Mouse (Mus musculus): ENCODE data around the gene Psmd12.
"Not testable (repeated sequence)": the region's sequence is repeated elsewhere in the genome, so short reads cannot be mapped to it uniquely, and the experiment has no call there.

Gene Psmd12

DNA sequence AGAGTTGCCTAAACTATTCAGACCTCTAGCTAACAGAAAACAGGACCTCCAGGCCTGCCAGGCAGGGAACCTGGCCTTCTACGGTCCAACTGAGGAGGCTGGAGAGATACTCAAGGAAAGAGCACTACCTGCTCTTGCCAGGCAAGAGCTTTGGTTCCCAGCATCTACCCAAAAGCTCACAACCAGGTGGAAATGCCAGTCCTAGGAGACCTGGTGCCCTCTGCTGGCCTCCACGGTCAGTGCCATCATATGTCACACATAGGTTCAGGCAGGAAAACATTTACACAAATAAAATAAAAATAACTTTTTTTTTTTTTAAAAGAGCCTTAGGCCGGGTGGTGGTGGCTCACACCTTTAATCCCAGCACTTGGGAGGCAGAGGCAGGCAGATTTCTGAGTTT lies 16.8 kb upstream of the Psmd12 start:
- DNase-seq, result no peak

DNA sequence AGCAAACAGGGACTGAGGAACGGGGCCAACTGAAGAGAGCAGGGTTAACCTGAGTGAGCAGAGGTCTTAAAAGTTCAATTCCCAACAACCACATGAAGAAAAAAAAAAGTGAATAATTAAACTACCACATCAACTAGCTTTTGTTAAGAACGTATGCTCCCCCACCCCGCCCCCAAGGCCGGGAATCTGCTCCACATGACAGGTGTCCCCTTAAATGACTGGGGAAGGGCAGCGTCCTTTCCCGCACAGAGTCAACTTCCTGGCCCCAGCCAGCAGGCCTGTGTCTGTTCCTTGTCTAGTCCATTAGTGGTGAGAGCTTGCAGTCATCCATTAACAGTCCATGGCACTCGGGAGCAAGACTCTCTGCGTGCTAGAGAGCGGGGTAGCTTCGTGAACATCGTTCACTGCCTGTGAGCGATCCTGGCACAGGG lies 16.0 kb upstream of the Psmd12 start:
- peak; percentile 48 for DNase-seq

DNA sequence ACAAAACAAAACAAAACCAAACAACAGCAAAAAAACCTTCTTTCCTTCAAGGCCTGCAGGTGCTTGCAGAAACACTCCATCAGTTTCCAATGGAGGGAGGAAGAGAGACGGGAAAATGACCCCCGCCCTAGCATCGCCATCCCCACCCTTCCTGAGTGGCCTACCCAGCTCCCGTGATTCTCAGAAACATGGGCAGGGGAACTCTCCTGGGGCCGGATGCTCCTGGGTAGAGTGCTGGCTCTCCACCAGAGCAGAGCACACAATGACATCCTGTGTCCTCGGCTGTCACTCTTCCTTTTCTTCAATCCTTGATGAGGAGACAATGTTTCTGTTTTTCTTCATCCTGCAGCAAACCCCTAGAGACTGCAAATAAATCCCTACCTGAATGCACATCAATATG lies 15.1 kb upstream of the Psmd12 start:
- DNase-seq, result peak; percentile 45

DNA sequence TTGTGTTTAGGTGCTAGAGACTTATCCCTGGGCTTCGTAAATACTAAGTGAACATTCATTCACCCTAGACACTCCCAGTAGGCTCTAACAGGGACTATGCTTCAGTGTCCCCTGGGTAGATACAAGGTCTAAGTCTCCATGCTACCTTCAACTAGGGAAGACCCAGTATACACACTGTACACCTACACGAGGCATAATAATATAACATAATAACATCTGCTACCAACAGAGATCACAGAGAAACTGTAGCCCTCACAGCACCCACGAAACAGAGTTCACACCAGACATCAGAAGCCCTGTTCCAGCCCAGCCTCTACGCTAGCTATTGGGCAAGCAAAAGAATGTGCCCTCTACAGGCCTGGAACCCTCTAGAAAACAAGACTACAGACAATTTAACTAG lies 14.2 kb upstream of the Psmd12 start:
- no peak for DNase-seq

DNA sequence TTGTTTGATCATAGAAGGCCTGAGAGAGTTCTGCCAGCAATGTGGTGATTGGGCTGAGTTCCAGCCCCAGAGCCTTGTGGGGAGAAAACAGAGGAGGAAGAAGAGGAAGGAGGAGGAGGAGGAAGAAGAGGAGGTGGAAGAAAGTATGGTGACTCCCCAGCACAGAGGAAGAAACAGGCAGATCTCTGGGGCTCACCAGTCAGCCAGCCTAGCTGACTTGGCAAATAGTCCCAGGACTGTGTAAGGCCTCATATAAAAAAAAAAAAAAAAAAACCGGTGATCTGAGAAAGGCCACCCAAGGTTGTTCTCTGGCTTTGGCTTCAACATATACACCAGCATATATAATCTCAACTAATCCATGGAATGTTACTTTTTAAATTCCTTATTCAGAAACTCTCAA lies 13.3 kb upstream of the Psmd12 start:
- no peak for DNase-seq

DNA sequence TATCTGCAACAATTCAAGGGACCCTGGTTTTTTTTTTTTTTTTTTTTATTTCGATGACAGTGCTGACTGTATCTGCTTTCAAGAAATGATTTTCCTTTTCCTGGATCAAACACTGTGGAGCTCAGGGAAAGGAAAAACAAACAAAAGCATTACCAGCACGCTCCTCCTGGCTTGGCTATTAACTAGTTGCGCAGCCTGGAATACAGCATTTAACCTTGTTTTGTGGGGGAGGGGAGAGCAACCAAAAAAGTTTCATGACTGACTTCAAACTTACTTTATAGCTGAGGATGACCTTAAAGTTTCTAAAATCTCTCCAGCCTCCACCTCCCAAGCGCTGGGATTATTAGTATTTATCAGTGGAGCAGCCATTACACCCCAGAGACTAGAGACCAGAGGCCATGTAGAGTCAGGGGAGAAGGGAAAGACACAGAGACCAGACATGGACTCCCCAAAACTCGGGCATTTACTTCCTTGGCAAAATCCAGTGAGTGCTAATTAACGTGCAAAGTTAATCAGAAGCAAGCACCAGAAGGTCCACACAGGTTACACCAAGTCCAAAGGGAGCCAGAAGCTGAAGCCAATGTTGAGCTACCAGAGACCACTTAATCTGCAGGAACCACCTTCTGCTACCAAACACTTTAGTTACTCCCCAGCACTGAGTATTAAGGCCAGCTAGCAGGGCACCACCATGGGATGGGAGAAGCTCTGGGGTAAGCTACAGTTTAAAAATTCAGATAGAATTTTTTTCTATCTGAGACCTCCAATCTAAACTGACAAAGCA lies 12.5 kb upstream of the Psmd12 start:
- DNase-seq, result peak; percentile 25

DNA sequence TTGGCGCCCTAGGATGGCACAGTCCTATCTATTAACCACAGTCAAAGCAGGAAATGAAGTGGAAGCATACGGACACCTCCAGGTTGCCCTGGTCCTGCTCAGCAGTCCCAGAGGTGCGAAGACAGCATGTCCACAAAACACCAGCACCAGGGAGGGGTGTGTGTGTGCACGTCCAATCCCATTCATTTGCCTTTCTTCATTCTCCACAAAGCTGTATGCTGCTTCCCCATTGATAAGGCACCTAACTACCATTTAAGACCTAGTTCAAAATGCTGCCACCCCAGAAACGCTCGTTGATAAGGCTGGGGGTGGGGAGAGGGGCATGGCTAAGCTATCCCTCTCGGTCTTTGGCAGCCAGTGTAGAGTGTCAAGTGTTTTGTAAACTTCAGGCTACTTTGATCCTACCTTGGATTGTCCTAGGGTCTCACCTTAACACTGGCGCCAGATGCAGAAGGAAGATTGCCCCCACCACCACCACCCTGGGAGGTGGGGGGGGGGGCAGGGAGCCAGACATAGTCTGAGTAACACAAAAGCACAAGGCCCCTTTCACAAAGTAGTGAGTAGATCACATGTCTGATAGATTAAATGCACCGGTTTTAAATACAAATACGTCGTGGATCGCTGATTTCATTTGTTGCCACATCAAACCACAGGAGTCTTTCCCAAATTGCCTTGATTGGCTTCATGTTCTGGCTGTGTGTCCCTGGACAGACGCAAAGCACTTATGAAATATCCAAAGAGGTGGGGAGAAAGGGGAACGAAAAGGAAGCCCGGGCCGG lies 10.8 kb upstream of the Psmd12 start:
- DNase-seq, result no peak

DNA sequence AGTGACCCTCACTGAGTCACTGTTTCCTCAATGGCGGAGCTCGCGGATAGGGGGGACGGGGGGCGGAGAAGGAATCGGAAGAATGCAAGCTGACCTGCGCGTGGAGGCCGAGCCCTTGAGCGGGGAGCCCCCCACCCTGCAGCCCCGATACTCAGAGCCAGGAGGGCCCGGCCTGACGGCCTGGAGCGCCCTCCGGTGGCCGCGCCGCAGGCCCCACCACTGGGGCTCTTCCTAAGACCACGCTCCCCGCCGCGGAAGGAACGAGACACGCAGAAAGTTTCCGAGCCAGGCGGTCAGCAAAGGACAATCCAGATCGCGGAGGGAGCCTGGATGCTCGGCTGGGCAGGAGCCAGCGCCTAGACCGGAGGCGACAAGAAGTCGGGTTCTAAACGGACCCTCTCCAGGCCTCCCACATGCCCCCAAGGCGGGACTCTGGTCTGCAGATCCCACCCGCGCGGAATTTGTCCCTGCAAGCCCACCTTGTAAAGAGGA lies 10.2 kb upstream of the Psmd12 start:
- peak; percentile 90 for DNase-seq

DNA sequence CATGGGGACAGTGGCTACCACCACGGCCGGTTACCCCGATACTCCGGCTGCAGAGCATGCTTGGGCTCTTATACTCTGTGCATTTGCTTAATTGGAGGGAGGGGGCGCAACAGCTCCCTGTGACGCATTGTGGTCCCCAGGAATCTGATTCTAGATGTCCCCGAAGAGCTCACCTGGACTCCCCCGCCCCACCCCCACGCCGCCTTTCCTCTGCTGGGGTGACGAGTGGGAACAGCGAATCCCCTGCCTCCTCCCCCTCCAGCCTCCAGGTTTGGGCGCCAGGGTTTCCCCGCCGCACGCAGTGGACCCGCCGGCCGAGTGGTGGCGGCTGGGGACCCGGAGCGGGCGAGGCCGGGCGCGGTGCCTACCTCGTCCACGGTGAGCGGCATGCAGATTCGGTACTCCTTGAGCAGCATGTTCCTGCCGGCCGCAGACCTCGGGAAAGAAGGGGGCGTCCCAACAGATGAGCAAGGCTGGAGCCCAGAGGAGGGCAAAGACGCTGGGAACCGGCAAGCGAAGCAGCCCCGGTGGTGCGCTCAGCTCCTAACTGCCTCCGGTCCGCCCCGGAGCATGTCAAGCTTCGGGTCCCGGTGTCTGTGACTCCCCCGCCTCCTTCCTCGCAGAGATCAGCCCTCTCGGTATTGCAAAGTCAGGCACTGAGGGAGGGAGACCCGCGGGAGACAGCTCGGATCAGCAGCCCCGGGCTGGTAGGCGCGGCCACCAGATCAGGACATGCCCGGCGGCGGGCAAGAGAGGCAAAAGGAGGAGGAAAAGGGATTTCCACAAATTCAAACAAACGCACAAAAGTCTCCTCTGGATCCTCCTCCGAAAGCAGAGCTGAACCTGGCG lies 9.5 kb upstream of the Psmd12 start:
- DNase-seq, result peak; percentile 79

DNA sequence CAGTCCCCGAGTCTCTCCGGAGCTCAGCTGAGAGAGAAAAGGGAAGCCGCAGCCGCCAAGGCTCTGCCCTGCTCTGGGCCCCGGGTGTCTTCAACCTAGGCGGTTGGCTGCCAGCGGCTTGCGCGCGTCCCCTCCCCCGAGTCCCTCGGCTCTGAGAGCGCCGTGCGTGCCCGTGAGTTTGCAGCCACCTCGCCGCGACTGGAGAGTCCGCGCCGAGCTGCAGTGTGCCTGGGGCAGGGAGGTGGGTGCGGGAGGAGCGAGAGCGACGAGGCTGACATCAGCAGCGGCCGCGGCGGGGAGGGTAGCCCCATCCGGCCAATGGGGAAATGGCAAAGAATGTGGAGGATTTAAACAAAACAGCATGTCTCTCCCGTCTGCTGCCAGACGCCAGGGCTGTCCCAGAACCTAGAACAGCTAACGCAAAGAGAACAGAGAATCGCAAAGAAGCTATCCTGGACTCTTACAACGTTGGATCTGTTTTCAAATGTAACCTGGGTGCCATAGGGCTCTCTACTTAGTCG lies 8.7 kb upstream of the Psmd12 start, which contains the start of gene Pitpnc1:
TSS of gene Pitpnc1 (minus strand) at position 179 of the 521 bp plus-strand sequence.
- peak; percentile 93 for DNase-seq

DNA sequence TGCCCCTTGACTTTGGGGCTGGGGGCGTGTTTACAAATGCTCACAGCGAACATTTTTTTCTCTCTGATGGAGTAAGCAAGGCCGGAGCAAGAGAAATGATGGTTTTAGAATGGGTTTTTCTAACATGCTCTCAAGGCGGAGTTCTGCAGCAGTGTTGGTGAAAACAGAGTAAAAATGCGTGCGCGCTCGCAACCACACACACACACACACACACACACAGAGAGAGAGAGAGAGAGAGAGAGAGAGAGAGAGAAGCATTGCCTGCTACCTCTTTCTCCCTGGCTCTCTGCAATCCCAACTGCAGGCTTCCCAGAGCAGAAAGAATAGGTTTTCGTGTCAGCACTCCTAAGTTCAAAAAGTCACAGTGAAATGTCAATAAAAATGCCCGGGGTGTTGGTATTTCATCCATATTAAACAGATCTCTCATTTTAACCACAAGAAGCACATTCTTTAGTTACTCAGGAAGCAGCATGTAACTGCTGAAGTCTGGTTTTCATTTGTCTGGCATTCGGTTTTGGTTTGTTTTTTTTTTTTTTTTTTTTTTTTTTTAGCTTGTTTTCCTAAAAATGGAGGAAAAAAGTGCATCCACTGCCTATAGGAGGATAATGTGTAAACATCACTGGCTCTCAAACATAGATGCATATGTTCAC lies 8.1 kb upstream of the Psmd12 start:
- no peak for DNase-seq

DNA sequence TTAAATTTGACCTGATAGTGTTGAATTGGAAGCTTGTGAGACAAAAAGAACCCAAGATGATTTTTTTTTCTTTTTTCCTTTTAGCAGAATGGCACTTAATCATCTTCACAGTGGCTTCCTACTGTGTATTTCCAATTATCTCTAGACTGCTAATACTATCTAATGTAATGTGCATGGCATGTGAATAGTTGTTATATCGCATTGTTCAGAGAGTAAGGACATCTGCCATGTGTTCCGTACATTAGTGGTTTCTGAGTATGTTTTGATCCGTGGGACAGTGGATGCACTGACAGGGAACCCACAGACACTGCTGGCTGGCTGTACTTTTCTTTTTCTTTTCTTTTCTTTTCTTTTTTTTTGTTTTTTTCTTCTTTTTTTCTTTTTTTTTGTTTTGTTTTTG lies 7.0 kb upstream of the Psmd12 start:
- DNase-seq, result no peak

DNA sequence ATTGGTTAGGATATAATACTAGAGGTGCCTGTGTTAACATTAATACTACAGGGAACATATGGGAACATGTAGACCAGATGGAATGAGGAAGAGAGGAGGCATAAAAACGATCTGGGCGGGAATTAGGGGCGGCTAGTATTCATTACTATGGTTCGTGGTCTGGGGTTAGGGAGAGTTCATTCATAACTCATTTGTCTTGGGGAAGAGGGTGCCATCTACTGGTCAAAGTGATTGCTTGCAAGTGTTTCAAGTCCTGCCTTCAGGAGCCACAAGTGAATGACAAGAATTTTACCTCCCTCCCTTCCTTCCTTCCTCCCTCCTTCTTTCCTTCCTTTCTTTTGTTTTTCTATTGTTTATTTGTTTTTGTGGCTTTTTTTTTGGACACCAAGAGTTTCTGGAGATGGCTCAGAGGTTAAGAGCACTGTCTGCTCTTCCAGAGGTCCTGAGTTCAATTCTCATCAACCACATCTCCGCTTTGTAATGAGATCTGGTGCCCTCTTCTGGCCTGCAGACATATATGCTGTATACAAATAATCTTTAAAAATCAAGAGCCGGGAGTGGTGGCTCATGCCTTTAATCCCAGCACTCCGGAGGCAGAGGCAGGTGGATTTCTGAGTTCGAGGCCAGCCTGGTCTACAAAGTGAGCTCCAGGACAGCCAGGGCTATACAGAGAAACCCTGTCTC lies 6.0 kb upstream of the Psmd12 start:
- peak; percentile 63 for DNase-seq

DNA sequence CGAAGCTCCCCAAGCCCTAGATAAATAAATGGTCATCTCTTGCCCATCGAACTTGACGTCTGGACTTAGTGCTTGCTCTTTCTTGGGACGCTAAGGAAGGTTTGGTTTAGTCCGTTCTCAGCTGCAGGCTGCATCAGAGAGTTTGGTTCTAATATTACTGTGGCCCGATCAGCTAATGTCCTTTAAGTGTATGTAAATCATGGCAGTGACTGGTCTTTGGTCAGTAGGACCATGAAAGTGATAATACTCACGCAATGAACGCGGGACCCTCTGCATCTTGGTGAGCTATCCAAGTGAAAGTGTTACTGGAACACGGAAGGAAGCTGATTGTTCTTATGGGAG lies 549 bp downstream of the Psmd12 start:
- DNase-seq, result no peak

DNA sequence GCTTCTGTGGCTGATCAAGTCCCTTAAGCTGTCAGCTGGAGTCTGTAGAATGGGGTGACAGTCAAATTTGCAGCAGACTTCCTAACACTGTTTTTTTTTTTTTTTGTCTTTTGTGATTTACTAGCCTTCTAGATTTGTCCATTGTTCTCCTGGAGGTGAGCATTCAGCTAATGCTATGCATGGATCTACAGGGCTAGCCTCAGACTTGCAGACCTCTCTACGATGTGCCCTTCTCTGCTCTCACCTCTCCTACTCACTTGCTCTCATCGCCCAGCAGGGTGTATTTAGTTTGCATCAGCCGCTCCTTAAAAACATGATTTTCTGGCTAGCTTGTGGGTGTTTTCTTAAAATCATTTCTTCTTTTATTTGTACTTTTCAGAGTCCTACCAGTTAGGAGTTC lies 5.1 kb downstream of the Psmd12 start:
- no peak for DNase-seq

DNA sequence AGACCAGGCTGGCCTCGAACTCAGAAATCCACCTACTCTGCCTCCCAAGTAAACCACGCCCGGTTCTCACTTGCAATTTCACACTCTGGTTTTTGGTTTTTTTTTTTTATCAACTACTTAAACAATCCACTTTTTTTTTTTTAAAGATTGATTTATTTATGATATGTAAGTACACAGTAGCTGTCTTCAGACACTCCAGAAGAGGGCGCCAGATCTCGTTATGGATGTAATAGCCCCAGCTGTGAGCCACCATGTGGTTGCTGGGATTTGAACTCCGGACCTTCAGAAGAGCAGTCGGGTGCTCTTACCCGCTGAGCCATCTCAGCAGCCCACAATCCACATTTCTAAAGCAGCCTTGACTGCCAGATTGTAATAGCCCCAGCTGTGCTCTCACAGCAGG lies 23.5 kb downstream of the Psmd12 start:
- no peak for DNase-seq

DNA sequence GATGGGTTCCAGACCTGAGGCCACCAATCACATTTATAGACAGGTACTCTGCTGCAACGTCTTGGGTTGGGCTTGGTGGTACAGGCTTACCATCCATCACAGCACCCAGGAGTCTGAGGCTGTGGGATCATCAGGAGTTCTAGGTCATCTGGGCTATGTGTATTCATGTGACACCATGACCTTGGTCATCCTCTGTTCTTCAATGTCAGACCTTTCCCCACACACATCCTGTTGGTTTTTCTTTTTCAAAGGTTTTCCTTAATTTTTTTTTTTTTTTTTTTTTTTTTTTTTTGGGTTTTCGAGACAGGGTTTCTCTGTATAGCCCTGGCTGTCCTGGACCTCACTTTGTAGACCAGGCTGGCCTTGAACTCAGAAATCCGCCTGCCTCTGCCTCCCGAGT lies 25.1 kb downstream of the Psmd12 start:
- not testable (repeated sequence) for DNase-seq

DNA sequence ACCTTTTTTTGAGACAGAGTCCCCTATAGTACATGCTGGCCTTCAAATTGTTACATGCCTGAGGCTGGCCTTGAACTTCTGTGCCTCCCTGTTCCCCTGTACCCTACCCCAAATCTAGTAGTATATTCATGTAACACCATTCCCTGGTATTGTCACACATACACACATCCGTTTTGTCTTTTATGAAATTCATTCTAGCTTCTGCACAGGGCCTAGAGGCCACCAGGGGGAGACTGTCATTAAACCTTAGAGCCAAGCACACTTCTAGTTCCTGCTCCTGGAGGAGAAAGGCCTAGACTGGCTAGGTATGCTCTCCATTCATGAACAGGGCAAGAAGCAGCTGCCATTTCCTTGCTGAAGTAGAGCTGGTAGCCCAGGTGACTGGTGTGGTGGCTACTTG lies 27.0 kb downstream of the Psmd12 start:
- peak; percentile 45 for DNase-seq

DNA sequence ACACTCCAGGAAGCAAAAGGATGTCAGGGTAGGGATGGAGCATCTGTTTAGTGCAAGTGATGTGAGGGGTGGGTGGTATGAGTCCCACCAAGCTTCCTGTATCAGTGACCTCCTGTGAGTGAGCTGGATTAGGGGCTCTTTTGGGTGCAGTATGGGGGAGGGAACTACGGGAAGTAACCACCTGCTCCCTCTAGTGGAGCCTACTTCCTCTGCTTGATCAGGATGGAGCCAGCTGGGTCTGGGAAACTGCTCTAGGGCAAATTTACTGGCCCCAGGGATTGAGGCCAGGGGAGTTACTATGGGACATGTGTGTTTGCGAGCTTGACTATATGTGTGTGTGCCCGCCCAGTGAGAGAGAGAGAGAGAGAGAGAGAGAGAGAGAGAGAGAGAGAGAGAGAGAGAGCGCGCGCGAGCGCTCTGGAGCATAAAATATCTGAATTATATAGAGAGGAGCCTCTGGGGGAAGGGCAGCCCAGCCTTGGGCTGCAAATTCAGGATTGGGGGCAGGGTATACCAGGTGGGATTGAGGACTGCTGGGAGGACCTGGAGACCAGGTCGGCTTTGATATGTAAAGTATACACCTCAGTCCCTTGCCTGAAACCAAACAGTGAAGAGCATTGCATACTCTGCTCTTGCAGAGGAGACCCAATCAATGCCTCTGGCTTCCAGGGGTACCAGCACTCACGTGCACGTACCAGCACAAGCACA lies 30.5 kb downstream of the Psmd12 start:
- DNase-seq, result peak; percentile 27

DNA sequence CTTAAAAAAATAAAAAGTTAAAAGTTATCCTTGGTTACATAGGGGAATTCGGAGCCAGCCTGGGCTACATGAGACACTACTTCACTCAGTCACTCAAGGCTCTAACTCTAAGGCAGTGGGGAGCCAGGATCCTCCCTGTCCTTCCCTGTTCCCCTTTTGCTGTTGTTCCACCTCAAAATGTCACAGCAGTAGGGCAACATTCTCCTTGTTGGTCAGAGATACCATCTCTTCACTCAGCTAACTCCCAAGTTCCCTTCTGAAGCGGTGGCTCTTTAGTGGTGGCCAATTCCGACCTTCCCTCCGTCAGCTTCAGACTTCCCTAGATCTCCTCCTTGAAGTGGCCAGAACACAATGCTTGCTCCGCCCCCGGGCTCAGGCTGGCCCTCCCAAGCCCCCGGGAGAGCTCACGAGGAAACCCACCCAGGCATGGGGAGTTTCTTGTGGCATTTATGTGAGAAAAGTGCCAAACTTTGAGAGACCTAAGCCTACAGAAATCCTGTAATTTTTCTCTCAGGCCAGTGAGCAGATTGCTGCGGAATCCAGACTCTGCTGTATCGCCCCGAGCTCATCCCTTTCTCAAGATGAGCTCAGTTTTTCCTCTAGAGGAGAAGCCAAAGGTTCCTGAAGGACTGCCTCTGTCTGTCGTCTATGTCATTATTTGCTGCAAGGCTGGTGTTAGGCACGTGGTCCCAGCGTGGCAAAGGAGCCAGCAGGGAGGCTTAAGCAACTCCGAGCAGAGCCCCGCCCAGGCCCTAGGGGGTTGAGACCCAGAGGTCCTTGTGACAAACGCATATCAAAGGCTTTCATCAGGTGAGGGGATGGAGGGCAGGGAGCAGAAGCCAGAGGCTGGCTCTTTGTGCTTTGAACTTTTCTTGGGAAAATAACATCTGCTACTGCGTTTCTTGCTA lies 31.3 kb downstream of the Psmd12 start:
- peak; percentile 43 for DNase-seq
